Mouse (Mus musculus): ENCODE data around the gene Rab25.

The Rab25 gene

GRCm38 (mm10) chr3:88526157-88527131 lies 21.7 kb downstream of the Rab25 start:
- peak; percentile 77 for DNase-seq (ENCODE audit: extremely low read depth, insufficient read length, low spot score)

- no peak for DNase-seq (ENCODE audit: extremely low read depth, insufficient read length, low spot score)
Observed at GRCm38 (mm10) chr3:88525021-88525420, 23.1 kb downstream of the Rab25 start.

GRCm38 (mm10) chr3:88523027-88523426 lies 25.1 kb downstream of the Rab25 start:
- no peak for DNase-seq (ENCODE audit: extremely low read depth, insufficient read length, low spot score)

GRCm38 (mm10) chr3:88521803-88522331 lies 26.2 kb downstream of the Rab25 start:
- DNase-seq (ENCODE audit: extremely low read depth, insufficient read length, low spot score) = peak; percentile 67

GRCm38 (mm10) chr3:88521156-88521555 lies 26.9 kb downstream of the Rab25 start:
- no peak for DNase-seq (ENCODE audit: extremely low read depth, insufficient read length, low spot score)

- DNase-seq (ENCODE audit: extremely low read depth, insufficient read length, low spot score) = no peak
Observed at GRCm38 (mm10) chr3:88520078-88520477, 28.0 kb downstream of the Rab25 start.

GRCm38 (mm10) chr3:88518411-88518810 lies 29.7 kb downstream of the Rab25 start:
- DNase-seq (ENCODE audit: extremely low read depth, insufficient read length, low spot score) = no peak

- no peak for DNase-seq (ENCODE audit: extremely low read depth, insufficient read length, low spot score)
Observed at GRCm38 (mm10) chr3:88516407-88516806, 31.7 kb downstream of the Rab25 start.

GRCm38 (mm10) chr3:88515095-88515386 lies 33.1 kb downstream of the Rab25 start:
- DNase-seq (ENCODE audit: extremely low read depth, insufficient read length, low spot score) = no peak

- DNase-seq (ENCODE audit: extremely low read depth, insufficient read length, low spot score) = peak; percentile 80
Observed at GRCm38 (mm10) chr3:88514231-88515094, 33.6 kb downstream of the Rab25 start.

- DNase-seq (ENCODE audit: extremely low read depth, insufficient read length, low spot score) = peak; percentile 66
Observed at GRCm38 (mm10) chr3:88513546-88514115, 34.5 kb downstream of the Rab25 start.

GRCm38 (mm10) chr3:88512896-88513545 lies 35.1 kb downstream of the Rab25 start:
- DNase-seq (ENCODE audit: extremely low read depth, insufficient read length, low spot score) = peak; percentile 84

- peak; percentile 79 for DNase-seq (ENCODE audit: extremely low read depth, insufficient read length, low spot score)
Observed at GRCm38 (mm10) chr3:88512141-88512895, 35.8 kb downstream of the Rab25 start.

GRCm38 (mm10) chr3:88511559-88511958 lies 36.5 kb downstream of the Rab25 start:
- DNase-seq (ENCODE audit: extremely low read depth, insufficient read length, low spot score) = peak; percentile 51

- peak; percentile 41 for DNase-seq (ENCODE audit: extremely low read depth, insufficient read length, low spot score)
Observed at GRCm38 (mm10) chr3:88510421-88511289, 37.4 kb downstream of the Rab25 start.

- DNase-seq (ENCODE audit: extremely low read depth, insufficient read length, low spot score) = peak; percentile 97
Observed at GRCm38 (mm10) chr3:88509692-88510420, 38.2 kb downstream of the Rab25 start, which contains the start of gene Lmna. TSS of gene Lmna (minus strand) at chr3:88509956.

GRCm38 (mm10) chr3:88509250-88509649 lies 38.9 kb downstream of the Rab25 start:
- DNase-seq (ENCODE audit: extremely low read depth, insufficient read length, low spot score) = no peak

GRCm38 (mm10) chr3:88505765-88506164 lies 42.3 kb downstream of the Rab25 start:
- DNase-seq (ENCODE audit: extremely low read depth, insufficient read length, low spot score) = no peak
